Mouse (Mus musculus): ENCODE measurements around the gene Atxn1.

DNA sequence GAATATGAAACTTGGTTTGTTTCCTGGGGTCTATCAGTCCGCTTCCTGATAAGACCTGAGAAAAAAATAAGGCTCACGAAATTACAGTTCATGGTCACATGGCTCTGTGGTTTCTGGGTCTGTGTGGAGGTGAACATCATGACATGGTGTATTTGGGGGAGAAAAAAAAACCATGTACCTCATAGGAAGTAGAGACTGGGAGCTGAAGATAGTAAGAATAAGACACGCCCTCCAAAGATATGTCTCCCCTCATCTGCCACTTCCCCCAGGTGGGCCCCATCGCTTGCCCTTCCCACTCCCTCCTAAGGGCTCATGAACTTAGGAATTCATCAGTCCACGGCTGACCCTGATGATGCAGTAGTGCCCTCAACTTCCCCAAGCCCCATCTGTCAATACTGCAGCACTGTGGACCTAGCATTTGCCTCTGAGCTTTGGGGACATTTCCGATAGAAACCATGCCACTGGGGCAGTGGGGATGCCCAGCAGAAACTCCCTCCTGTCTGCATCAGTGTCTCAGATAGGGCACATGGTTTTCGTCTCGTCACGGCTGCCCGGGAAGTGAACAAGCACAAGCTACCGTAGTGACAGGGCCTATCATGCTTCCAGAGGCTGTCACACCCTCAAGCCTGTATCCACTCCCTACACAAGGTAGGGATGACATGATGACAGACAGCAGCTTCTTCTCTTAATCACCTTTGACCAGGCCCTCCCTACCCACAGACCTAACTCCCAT, 437.4 kb downstream of the Atxn1 start:
- TF ChIP-seq CTCF (IDR thresholded peaks at IDR 0.05; ENCODE audit: low read depth, low read length) (no peak), POLR2A (IDR thresholded peaks at IDR 0.05; ENCODE audit: borderline replicate concordance, low read depth, low read length) (no peak)
